Mouse (Mus musculus): ENCODE measurements around the gene Erlin1. TPM values are rescaled to one million over a fixed set of nuclear protein-coding genes. Genes with fewer than 3 reads are reported as not detected.

Gene Erlin1
- polyA plus RNA-seq, 1 experiment: 37.6 TPM

DNA sequence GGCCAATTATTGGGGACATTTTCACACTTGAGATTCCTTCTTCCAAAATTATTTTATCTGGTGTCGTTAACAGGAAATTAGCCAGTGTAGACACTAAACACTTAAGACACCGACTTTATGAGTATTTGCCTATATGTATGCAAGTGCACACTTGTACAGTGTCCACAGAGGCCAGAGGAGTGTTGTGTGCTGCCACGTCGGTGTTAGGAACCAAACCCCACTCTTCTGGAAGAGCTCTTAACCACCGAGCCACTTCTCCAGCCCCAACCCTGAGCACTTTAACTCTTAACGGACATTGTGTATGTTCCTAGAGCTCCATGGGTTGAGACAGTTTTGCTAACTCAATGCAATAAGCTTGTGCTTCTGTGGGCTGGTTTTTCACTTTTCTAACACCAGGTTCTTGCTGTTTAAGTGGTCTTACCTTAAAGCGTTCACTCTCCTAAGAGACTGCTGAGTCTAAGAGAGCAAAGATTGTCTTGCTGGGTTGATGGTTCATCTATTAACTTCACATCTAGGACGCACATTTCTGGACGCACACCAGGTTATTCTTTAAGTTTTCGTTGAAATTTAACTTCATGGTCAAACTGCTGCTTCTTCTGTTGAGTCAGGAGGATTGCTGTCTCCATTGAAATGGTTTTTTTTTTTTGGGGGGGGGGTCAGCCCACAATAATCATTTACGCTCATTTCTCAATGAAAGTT lies 37.4 kb downstream of the Erlin1 start:
- H3K4me3 ChIP-seq (ENCODE audit: insufficient read depth, low read length): no peak overlapping the region
- TF ChIP-seq CTCF (IDR thresholded peaks at IDR 0.05; ENCODE audit: low read depth, low read length): no peak
- no peak for TF ChIP-seq POLR2A (IDR thresholded peaks at IDR 0.05; ENCODE audit: borderline replicate concordance, low read depth, low read length)
- no peaks in the 10 kb centered on the region for H3K4me1 ChIP-seq (ENCODE audit: control insufficient read depth, insufficient read depth, low read length)
- no peak overlapping the region for H3K27ac ChIP-seq (ENCODE audit: insufficient read depth, low read depth, low read length)

DNA sequence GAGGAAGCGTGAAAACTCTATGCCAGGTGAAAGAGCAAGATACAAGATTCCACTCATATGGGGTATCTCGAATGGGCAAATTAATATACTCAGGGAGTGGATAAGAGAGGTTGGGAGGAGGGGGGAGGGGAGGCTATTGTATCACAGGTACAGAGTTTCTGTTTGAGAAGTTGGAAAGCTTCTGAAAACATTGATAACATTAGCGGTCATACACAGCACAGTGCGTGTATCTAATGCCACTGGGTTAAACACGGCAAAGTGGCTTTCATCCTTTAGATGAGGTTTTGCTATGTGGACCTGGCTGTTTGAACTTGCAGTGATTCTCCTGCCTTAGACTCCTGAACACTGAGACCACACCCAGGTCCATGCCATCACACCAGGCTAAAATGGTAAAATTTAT lies 39.6 kb downstream of the Erlin1 start:
- Histone ChIP-seq H3K27ac (ENCODE audit: insufficient read depth, low read depth, low read length) (no peak overlapping the region), H3K4me1 (ENCODE audit: control insufficient read depth, insufficient read depth, low read length) (no peaks in the 10 kb centered on the region), H3K4me3 (ENCODE audit: insufficient read depth, low read length) (no peak overlapping the region)
- TF ChIP-seq POLR2A (IDR thresholded peaks at IDR 0.05; ENCODE audit: borderline replicate concordance, low read depth, low read length) (no peak), CTCF (IDR thresholded peaks at IDR 0.05; ENCODE audit: low read depth, low read length) (no peak)

DNA sequence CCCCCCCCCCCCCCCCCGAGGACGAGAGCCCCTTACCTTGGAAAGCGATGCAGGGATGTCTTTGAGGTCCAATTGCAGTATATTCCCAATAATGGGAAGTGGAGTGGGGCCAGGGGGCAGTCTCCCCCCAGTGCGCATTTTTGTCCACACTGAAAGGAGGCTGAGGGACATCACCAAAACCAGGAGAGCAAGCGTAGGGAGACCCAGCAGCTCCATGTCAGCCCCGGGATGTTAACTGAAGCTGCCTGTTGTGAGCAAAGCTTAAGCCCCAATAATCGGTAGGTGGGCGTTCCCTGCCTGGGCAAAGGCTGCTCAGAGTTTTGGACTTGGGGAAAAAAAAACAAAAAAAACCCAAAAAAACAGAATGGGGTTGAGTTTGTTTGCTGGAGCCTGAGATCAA lies 40.6 kb downstream of the Erlin1 start, which contains the start of gene Cyp2c23:
Gene Cyp2c23, minus strand, starts transcription at position 237 of the 400 bp plus-strand sequence.
- TF ChIP-seq POLR2A (IDR thresholded peaks at IDR 0.05; ENCODE audit: borderline replicate concordance, low read depth, low read length) (no peak), CTCF (IDR thresholded peaks at IDR 0.05; ENCODE audit: low read depth, low read length) (no peak)
- H3K27ac ChIP-seq (ENCODE audit: insufficient read depth, low read depth, low read length): no peak within 1 kb of the TSS
- no peak within 1 kb of the TSS for H3K4me3 ChIP-seq (ENCODE audit: insufficient read depth, low read length)
- no peaks in the 10 kb centered on the region for H3K4me1 ChIP-seq (ENCODE audit: control insufficient read depth, insufficient read depth, low read length)

DNA sequence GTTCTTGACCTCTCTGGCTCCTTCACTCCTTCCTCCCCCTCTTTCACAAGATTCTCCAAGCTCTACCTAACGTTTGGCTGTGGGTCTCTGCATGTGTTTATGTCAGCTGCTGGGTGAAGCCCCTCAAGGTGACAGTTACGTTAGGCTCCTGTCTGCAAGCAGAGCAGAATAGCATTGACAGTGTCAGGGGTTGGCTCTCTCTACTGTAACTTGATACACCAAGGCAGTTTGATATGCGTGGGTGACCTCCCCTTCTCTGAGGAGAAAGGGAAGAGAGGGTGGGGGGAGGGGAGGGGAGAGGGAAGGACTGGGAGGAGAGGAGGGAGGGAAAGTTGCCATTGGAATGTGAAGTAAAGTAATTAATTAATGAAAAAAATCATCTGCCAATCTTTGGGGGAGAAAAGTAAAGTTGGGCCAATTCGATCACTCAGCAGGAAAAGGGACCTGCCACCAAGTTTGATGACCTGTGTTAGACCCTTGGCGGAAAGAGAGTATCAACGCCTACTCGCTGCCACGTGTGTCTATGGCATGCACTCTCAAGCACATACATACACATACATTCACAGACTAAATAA lies 42.5 kb downstream of the Erlin1 start:
- Histone ChIP-seq H3K4me3 (ENCODE audit: insufficient read depth, low read length) (no peak overlapping the region), H3K4me1 (ENCODE audit: control insufficient read depth, insufficient read depth, low read length) (no peaks in the 10 kb centered on the region), H3K27ac (ENCODE audit: insufficient read depth, low read depth, low read length) (no peak overlapping the region)
- TF ChIP-seq CTCF (IDR thresholded peaks at IDR 0.05; ENCODE audit: low read depth, low read length) (no peak), POLR2A (IDR thresholded peaks at IDR 0.05; ENCODE audit: borderline replicate concordance, low read depth, low read length) (no peak)

DNA sequence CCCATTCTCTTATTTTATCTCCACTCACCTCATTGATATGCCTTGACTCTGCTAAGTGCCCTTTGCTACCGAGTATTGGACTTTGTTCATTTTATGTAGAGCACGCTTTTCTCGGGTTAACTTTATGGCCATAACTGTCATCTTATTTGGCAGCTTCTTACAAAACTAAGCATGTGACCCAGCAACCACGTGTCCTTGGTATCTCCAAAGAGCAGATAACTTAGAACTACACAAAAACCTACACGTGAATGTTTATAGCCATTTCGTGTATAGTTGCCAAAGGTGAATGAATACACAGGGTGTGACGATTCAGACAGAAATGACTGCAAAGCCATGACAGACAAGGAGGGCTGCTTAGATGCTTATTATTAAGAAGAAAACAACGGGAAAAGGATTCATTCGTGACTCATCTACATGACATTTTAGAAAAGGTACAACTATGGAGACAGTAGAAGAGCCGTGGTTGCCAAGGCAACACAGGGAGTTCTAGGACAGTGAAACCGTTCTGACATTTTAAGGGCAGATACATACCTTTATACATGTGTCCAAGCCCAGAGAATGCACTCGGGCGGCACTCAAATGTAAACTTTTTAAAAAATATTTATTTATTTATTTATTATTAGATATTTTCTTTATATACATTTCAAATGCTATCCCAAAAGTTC lies 44.5 kb downstream of the Erlin1 start:
- Histone ChIP-seq H3K4me1 (ENCODE audit: control insufficient read depth, insufficient read depth, low read length) (peaks cover 6% of the 10 kb centered on the region), H3K4me3 (ENCODE audit: insufficient read depth, low read length) (no peak overlapping the region), H3K27ac (ENCODE audit: insufficient read depth, low read depth, low read length) (no peak overlapping the region)
- no peak for TF ChIP-seq POLR2A (IDR thresholded peaks at IDR 0.05; ENCODE audit: borderline replicate concordance, low read depth, low read length)
- TF ChIP-seq CTCF (IDR thresholded peaks at IDR 0.05; ENCODE audit: low read depth, low read length): no peak

DNA sequence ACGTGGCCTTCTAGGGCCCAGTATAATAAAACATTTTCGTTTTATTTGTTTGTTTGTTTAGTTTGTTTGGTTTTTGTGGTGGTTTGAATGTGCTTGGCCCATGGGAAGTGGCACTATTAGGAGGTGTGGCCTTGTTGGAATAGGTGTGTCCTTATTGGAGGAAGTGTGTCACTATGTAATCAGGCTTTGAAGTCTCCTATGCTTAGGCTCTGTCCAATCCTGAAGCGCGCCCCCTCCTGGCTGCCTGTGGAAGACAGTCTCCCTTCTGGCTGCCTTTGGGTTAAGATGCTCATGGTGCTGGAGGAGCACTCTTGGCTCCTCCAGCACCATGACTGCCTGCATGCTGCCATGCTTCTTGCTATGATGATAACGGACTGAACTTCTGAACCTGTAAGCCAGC lies 46.5 kb downstream of the Erlin1 start:
- Histone ChIP-seq H3K27ac (ENCODE audit: insufficient read depth, low read depth, low read length) (no peak overlapping the region), H3K4me1 (ENCODE audit: control insufficient read depth, insufficient read depth, low read length) (peaks cover 6% of the 10 kb centered on the region)
- TF ChIP-seq CTCF (IDR thresholded peaks at IDR 0.05; ENCODE audit: low read depth, low read length): no peak
- TF ChIP-seq POLR2A (IDR thresholded peaks at IDR 0.05; ENCODE audit: borderline replicate concordance, low read depth, low read length): no peak

DNA sequence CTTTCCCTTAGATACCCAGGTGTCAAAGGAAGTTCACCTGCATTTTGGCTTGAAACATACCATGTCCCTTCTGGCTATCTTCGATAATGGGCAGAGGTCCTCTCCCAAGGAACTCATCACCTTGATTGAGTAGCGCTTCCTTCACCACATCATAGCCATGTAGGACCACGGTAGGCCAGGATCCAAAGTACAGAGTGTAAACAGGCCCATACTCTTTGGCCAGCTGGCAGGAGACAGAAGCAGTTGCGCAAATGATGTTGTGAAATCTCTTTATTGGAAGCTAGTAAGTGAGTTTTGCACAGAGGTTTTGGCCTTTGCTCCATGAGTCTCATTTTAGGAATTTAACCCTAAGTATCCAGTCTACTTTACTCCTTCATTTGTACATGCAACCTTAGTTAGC lies 48.1 kb downstream of the Erlin1 start:
- TF ChIP-seq CTCF (IDR thresholded peaks at IDR 0.05; ENCODE audit: low read depth, low read length) (no peak), POLR2A (IDR thresholded peaks at IDR 0.05; ENCODE audit: borderline replicate concordance, low read depth, low read length) (no peak)
- Histone ChIP-seq H3K4me3 (ENCODE audit: insufficient read depth, low read length) (no peak overlapping the region), H3K27ac (ENCODE audit: insufficient read depth, low read depth, low read length) (no peak overlapping the region), H3K4me1 (ENCODE audit: control insufficient read depth, insufficient read depth, low read length) (peaks cover 6% of the 10 kb centered on the region)

More for the DNA sequence above, 46.5 kb downstream of the Erlin1 start:
- no peak overlapping the region for H3K4me3 ChIP-seq (ENCODE audit: insufficient read depth, low read length)

DNA sequence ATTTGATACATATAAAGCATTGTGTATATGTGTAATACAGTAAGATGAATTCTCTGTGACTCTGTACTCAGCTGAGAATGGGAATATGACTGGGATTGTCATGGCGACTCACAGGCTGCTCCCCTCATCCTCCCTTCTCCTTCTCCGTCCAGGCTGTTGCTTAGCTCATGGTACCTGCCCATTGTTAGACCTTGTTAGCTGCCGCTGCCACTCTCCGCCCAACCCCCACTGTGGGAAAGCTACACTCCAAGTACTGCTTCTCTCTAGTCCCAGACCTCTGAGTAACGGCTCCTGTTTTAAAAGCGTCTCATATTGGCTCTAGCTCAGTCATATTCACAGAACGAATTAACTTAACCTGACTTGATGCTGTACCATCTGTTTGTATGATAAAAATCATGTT lies 49.8 kb downstream of the Erlin1 start:
- H3K27ac ChIP-seq (ENCODE audit: insufficient read depth, low read depth, low read length): no peak overlapping the region
- no peak overlapping the region for H3K4me3 ChIP-seq (ENCODE audit: insufficient read depth, low read length)
- TF ChIP-seq POLR2A (IDR thresholded peaks at IDR 0.05; ENCODE audit: borderline replicate concordance, low read depth, low read length) (no peak), CTCF (IDR thresholded peaks at IDR 0.05; ENCODE audit: low read depth, low read length) (no peak)
- peaks cover 8% of the 10 kb centered on the region for H3K4me1 ChIP-seq (ENCODE audit: control insufficient read depth, insufficient read depth, low read length)

DNA sequence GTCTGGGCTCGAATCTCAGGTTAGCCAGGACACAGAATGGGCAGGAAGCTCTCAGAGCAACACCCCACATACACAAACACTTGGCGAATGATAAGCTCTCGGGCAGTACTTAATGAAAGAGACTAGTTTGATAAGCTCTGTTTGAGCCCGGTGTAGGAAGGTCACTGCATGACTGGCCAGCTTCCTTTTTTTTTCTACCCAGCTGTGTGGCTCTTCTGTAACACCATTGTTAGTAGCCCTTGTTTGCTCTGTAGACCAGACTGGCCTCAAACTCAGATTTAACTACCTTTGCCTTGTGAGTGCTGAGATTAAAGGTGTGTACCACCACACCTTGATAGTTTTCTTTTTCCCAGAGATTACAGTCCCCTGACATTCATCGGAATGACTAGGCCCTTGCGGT lies 55.7 kb downstream of the Erlin1 start:
- peaks cover 10% of the 10 kb centered on the region for H3K4me1 ChIP-seq (ENCODE audit: control insufficient read depth, insufficient read depth, low read length)
- TF ChIP-seq POLR2A (IDR thresholded peaks at IDR 0.05; ENCODE audit: borderline replicate concordance, low read depth, low read length): no peak
- no peak for TF ChIP-seq CTCF (IDR thresholded peaks at IDR 0.05; ENCODE audit: low read depth, low read length)
- H3K4me3 ChIP-seq (ENCODE audit: insufficient read depth, low read length): no peak overlapping the region

DNA sequence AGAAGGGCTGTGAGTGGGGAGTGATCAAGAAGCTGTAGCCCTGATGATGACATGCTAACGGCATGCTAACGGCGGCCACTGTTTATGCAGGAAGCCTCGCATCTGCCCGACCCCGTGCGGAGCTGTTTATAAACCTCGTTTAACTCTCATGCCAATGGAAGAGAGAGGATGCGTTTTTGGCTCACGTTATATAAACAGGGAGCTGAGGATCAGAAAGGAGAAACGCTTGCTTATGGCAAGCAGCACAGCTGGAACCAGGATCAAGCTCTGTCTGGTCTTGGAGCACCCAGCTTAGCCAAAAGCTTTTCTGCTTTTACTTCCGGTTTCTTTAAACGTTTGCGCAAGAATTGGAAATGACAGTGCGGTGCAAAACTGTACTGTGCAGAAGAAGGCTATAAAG lies 60.8 kb downstream of the Erlin1 start:
- Histone ChIP-seq H3K4me1 (ENCODE audit: control insufficient read depth, insufficient read depth, low read length) (peaks cover 8% of the 10 kb centered on the region), H3K27ac (ENCODE audit: insufficient read depth, low read depth, low read length) (peak overlapping the region; percentile 48), H3K4me3 (ENCODE audit: insufficient read depth, low read length) (peak overlapping the region; percentile 26)
- TF ChIP-seq CTCF (IDR thresholded peaks at IDR 0.05; ENCODE audit: low read depth, low read length) (no peak), POLR2A (IDR thresholded peaks at IDR 0.05; ENCODE audit: borderline replicate concordance, low read depth, low read length) (no peak)

More for the DNA sequence above, 55.7 kb downstream of the Erlin1 start:
- H3K27ac ChIP-seq (ENCODE audit: insufficient read depth, low read depth, low read length): no peak overlapping the region

All from bone marrow macrophage, adult 2 months (primary cell).